Mouse (Mus musculus) stomach, postnatal 0 days (tissue): ENCODE measurements around the gene Polr2i.

Source experiments
- CTCF ChIP-seq: IDR thresholded peaks from 2 replicates; pipeline ENCODE4 v1.5.1; 2016; ENCODE audit warnings: antibody characterized with exemption, low read depth, mild to moderate bottlenecking, moderate library complexity
- EP300 ChIP-seq: optimal IDR thresholded peaks from 2 replicates; pipeline ENCODE3; 2016; ENCODE audit warnings: antibody characterized with exemption

DNA sequence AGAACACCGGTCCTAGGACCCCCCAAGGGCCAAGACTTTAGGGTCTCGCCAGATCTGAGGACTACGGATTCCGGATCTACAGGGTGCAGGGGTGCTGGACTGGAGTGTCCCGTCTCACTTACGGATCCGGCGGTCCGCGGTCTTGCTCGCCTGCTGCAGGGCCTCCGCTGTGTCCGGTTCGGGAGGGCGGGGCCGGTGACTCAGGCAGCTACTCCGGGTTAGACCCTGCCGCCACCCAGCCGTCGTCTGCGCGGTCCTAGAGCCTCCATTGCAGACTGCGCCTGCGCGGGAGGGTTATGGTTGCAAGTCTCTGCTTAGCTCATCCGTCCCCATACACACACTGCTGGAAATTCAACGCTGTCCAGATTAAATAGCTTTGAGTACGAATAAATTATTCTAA lies 36.9 kb upstream of the Polr2i start:
- TF ChIP-seq CTCF (no peak), EP300 (no peak)
